Mouse (Mus musculus): ENCODE data around the gene Zp3. TPM values are rescaled to one million over a fixed set of nuclear protein-coding genes. Genes with fewer than 3 reads are reported as not detected.

Zp3 gene
- polyA plus RNA-seq, 1 experiment from 2014 or later: not detected

GRCm38 (mm10) chr5:135957207-135957974 is 22.5 kb upstream of the Zp3 start:
- Histone ChIP-seq H3K4me3 (ENCODE audit: low read depth, low read length) (no peak overlapping the region), H3K27me3 (ENCODE audit: control insufficient read depth, insufficient read depth, low read length) (no peaks in the 10 kb centered on the region), H3K9me3 (ENCODE audit: control insufficient read depth, low read length) (no peaks in the 10 kb centered on the region), H3K4me2 (replicated peaks; ENCODE audit: low read depth, low read length) (peak overlapping the region; percentile 9; the same call in 1 of the 2 replicates), H3K4me1 (replicated peaks; ENCODE audit: control insufficient read depth, insufficient read depth, low read length) (no peaks in the 10 kb centered on the region), H3K9ac (ENCODE audit: low read depth, low read length) (peak overlapping the region; percentile 20; the same call in 1 of the 2 replicates), H3K36me3 (ENCODE audit: control insufficient read depth, insufficient read depth, low read length) (no peaks in the 10 kb centered on the region), H3K27ac (ENCODE audit: low read depth, low read length) (peak overlapping the region; percentile 81)
- peak; percentile 85 for ATAC-seq (ENCODE audit: low FRiP score)
- 9% methylated on average over 28 of the region's 28 CpGs for WGBS
- peak; percentile 92 for DNase-seq (ENCODE audit: low spot score)

GRCm38 (mm10) chr5:135958367-135958766 is 21.5 kb upstream of the Zp3 start:
- WGBS: 88% methylated on average over 4 of the region's 4 CpGs
- Histone ChIP-seq H3K4me1 (replicated peaks; ENCODE audit: control insufficient read depth, insufficient read depth, low read length) (no peaks in the 10 kb centered on the region), H3K9ac (ENCODE audit: low read depth, low read length) (no peak overlapping the region), H3K4me3 (ENCODE audit: low read depth, low read length) (no peak overlapping the region), H3K27me3 (ENCODE audit: control insufficient read depth, insufficient read depth, low read length) (no peaks in the 10 kb centered on the region), H3K4me2 (replicated peaks; ENCODE audit: low read depth, low read length) (no peak overlapping the region), H3K36me3 (ENCODE audit: control insufficient read depth, insufficient read depth, low read length) (no peaks in the 10 kb centered on the region), H3K27ac (ENCODE audit: low read depth, low read length) (peak overlapping the region; percentile 0; the same call in 1 of the 2 replicates), H3K9me3 (ENCODE audit: control insufficient read depth, low read length) (no peaks in the 10 kb centered on the region)
- ATAC-seq (ENCODE audit: low FRiP score) (no peak), DNase-seq (ENCODE audit: low spot score) (no peak)

GRCm38 (mm10) chr5:135959911-135960310 is 20.0 kb upstream of the Zp3 start:
- Histone ChIP-seq H3K36me3 (ENCODE audit: control insufficient read depth, insufficient read depth, low read length) (no peaks in the 10 kb centered on the region), H3K9me3 (ENCODE audit: control insufficient read depth, low read length) (no peaks in the 10 kb centered on the region), H3K9ac (ENCODE audit: low read depth, low read length) (no peak overlapping the region), H3K4me2 (replicated peaks; ENCODE audit: low read depth, low read length) (no peak overlapping the region), H3K4me3 (ENCODE audit: low read depth, low read length) (no peak overlapping the region), H3K27ac (ENCODE audit: low read depth, low read length) (no peak overlapping the region), H3K27me3 (ENCODE audit: control insufficient read depth, insufficient read depth, low read length) (no peaks in the 10 kb centered on the region), H3K4me1 (replicated peaks; ENCODE audit: control insufficient read depth, insufficient read depth, low read length) (no peaks in the 10 kb centered on the region)
- WGBS: 93% methylated on average over 7 of the region's 7 CpGs
- no peak for ATAC-seq (ENCODE audit: low FRiP score)
- DNase-seq (ENCODE audit: low spot score): no peak

- ATAC-seq (ENCODE audit: low FRiP score) (no peak), DNase-seq (ENCODE audit: low spot score) (no peak)
- no peak overlapping the region for H3K4me3 ChIP-seq (ENCODE audit: low read depth, low read length)
- H3K27ac ChIP-seq (ENCODE audit: low read depth, low read length): peak overlapping the region; percentile 94; the same call in 1 of the 2 replicates
- no peaks in the 10 kb centered on the region; the same call in 1 of the 2 replicates for H3K4me1 ChIP-seq (replicated peaks; ENCODE audit: control insufficient read depth, insufficient read depth, low read length)
- H3K4me2 ChIP-seq (replicated peaks; ENCODE audit: low read depth, low read length): no peak overlapping the region
- no peaks in the 10 kb centered on the region for H3K9me3 ChIP-seq (ENCODE audit: control insufficient read depth, low read length)
- H3K27me3 ChIP-seq (ENCODE audit: control insufficient read depth, insufficient read depth, low read length): peaks cover 2% of the 10 kb centered on the region; the same call in 1 of the 2 replicates
- no peaks in the 10 kb centered on the region for H3K36me3 ChIP-seq (ENCODE audit: control insufficient read depth, insufficient read depth, low read length)
- 97% methylated on average over 15 of the region's 15 CpGs for WGBS
- H3K9ac ChIP-seq (ENCODE audit: low read depth, low read length): no peak overlapping the region
These were observed 18.8 kb upstream of the Zp3 start for GRCm38 (mm10) chr5:135960909-135961635.

DNA sequence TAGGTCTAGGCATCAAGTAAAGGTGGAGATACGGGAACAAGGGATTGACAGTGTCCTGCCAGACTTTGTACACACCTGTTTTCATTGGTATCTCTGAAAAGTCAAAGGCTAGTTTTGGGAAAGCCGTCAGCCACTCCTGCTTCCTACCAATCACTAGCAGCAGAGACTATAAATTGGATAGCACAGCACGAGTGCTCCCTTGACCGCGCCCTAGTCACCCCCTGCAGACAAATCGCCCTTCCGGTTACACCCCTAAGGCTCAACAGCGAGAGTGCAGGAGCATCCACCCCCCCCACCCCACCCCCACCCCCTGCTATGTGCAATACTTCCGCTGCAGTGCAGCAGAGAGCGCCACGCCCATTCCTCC is 17.8 kb upstream of the Zp3 start:
- Histone ChIP-seq H3K27me3 (ENCODE audit: control insufficient read depth, insufficient read depth, low read length) (peaks cover 2% of the 10 kb centered on the region; the same call in 1 of the 2 replicates), H3K9me3 (ENCODE audit: control insufficient read depth, low read length) (no peaks in the 10 kb centered on the region), H3K9ac (ENCODE audit: low read depth, low read length) (peak overlapping the region; percentile 16; the same call in 1 of the 2 replicates), H3K4me3 (ENCODE audit: low read depth, low read length) (peak overlapping the region; percentile 61), H3K36me3 (ENCODE audit: control insufficient read depth, insufficient read depth, low read length) (no peaks in the 10 kb centered on the region), H3K4me1 (replicated peaks; ENCODE audit: control insufficient read depth, insufficient read depth, low read length) (no peaks in the 10 kb centered on the region; the same call in 1 of the 2 replicates), H3K27ac (ENCODE audit: low read depth, low read length) (peak overlapping the region; percentile 94), H3K4me2 (replicated peaks; ENCODE audit: low read depth, low read length) (peak overlapping the region; percentile 97)
- ATAC-seq (ENCODE audit: low FRiP score) (no peak), DNase-seq (ENCODE audit: low spot score) (no peak)
- WGBS: under 1% methylated on average over 11 of the region's 11 CpGs

GRCm38 (mm10) chr5:135962492-135963279 is 17.2 kb upstream of the Zp3 start:
- Histone ChIP-seq H3K9me3 (ENCODE audit: control insufficient read depth, low read length) (no peaks in the 10 kb centered on the region), H3K27ac (ENCODE audit: low read depth, low read length) (peak overlapping the region; percentile 94), H3K27me3 (ENCODE audit: control insufficient read depth, insufficient read depth, low read length) (peaks cover 2% of the 10 kb centered on the region; the same call in 1 of the 2 replicates), H3K9ac (ENCODE audit: low read depth, low read length) (peak overlapping the region; percentile 96), H3K4me1 (replicated peaks; ENCODE audit: control insufficient read depth, insufficient read depth, low read length) (no peaks in the 10 kb centered on the region; the same call in 1 of the 2 replicates), H3K4me3 (ENCODE audit: low read depth, low read length) (peak overlapping the region; percentile 61), H3K4me2 (replicated peaks; ENCODE audit: low read depth, low read length) (peak overlapping the region; percentile 97), H3K36me3 (ENCODE audit: control insufficient read depth, insufficient read depth, low read length) (no peaks in the 10 kb centered on the region)
- peak; percentile 97 for DNase-seq (ENCODE audit: low spot score)
- peak; percentile 97 for ATAC-seq (ENCODE audit: low FRiP score)
- under 1% methylated on average over 64 of the region's 64 CpGs for WGBS

DNA sequence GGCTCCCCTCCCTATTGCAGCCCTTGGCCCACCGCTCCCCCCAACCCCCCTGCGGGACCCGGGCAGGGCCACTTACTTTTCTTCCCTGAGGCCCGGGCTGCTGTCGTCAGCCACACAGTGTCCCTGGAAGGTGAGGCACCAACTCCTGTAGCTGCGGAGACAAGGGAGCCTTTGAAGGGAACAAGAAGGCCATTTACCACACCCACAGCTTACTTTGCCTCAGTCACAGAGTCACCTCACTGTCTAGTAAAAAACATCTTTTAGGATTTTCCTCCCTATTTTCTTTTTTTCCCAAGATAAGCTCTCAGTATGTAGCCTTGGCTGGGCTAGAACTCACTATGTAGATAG is 16.6 kb upstream of the Zp3 start:
- Histone ChIP-seq H3K9me3 (ENCODE audit: control insufficient read depth, low read length) (no peaks in the 10 kb centered on the region), H3K27ac (ENCODE audit: low read depth, low read length) (peak overlapping the region; percentile 94), H3K9ac (ENCODE audit: low read depth, low read length) (peak overlapping the region; percentile 96), H3K36me3 (ENCODE audit: control insufficient read depth, insufficient read depth, low read length) (no peaks in the 10 kb centered on the region), H3K27me3 (ENCODE audit: control insufficient read depth, insufficient read depth, low read length) (peaks cover 2% of the 10 kb centered on the region; the same call in 1 of the 2 replicates), H3K4me3 (ENCODE audit: low read depth, low read length) (peak overlapping the region; percentile 61), H3K4me1 (replicated peaks; ENCODE audit: control insufficient read depth, insufficient read depth, low read length) (no peaks in the 10 kb centered on the region; the same call in 1 of the 2 replicates), H3K4me2 (replicated peaks; ENCODE audit: low read depth, low read length) (peak overlapping the region; percentile 97)
- ATAC-seq (ENCODE audit: low FRiP score) (no peak), DNase-seq (ENCODE audit: low spot score) (no peak)
- 7% methylated on average over 6 of the region's 6 CpGs for WGBS

DNA sequence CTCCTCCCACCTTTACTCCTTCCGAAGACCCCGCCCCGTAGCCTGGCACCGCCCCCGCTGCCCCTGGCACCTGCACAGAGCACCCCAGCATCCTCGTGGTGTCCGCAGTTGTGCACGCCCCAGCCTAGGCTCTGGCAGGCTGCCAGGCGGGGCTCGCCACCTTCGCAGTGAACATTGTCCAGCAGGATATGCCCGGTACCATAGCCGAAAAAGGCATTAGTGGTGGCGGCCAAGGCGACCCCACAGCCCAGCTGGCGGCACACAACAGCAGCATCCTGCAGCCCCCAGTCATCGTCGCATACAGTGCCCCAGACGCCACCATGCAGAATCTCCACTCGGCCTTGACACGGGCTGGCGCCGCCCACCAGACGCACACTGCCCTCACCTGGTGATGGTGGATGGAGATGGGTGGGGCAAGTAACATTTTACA is 14.4 kb upstream of the Zp3 start:
- 0 out of 2 replicates have a peak overlapping the region, but pooled peaks have one; percentile 17 for H3K4me2 ChIP-seq (replicated peaks; ENCODE audit: low read depth, low read length)
- WGBS: 10% methylated on average over 24 of the region's 24 CpGs
- H3K4me3 ChIP-seq (ENCODE audit: low read depth, low read length): no peak overlapping the region
- H3K4me1 ChIP-seq (replicated peaks; ENCODE audit: control insufficient read depth, insufficient read depth, low read length): no peaks in the 10 kb centered on the region; the same call in 1 of the 2 replicates
- H3K9ac ChIP-seq (ENCODE audit: low read depth, low read length): no peak overlapping the region
- H3K27ac ChIP-seq (ENCODE audit: low read depth, low read length): no peak overlapping the region
- peaks cover 2% of the 10 kb centered on the region; the same call in 1 of the 2 replicates for H3K27me3 ChIP-seq (ENCODE audit: control insufficient read depth, insufficient read depth, low read length)
- ATAC-seq (ENCODE audit: low FRiP score) (no peak), DNase-seq (ENCODE audit: low spot score) (no peak)
- H3K9me3 ChIP-seq (ENCODE audit: control insufficient read depth, low read length): no peaks in the 10 kb centered on the region
- H3K36me3 ChIP-seq (ENCODE audit: control insufficient read depth, insufficient read depth, low read length): no peaks in the 10 kb centered on the region

Measured in hindbrain, embryonic 11.5 days (tissue).